Mouse (Mus musculus): Measurements from ENCODE around the gene Dnmt3a. TPM values are rescaled to one million over a fixed set of nuclear protein-coding genes. Genes with fewer than 3 reads are reported as not detected.

Gene Dnmt3a
- total and polyA plus RNA-seq, 3 experiments = 15.9 to 34.4 TPM; not detected in 1

- Histone ChIP-seq H3K27me3 (ENCODE audit: control insufficient read depth in 1 of 2, insufficient read depth in 2 of 2, low read length in 2 of 2) (no peaks in the 10 kb centered on the region), H3K4me3 (ENCODE audit: control insufficient read depth in 1 of 2, insufficient read depth in 1 of 2, low read depth in 2 of 2, low read length in 2 of 2) (no peak overlapping the region), H3K4me1 (ENCODE audit: control insufficient read depth in 1 of 2, insufficient read depth in 2 of 2, low read length in 2 of 2) (no peaks in the 10 kb centered on the region; a peak in 1 of 4 replicates), H3K9me3 (replicated peaks; ENCODE audit: insufficient read depth, low read length) (no peaks in the 10 kb centered on the region), H3K27ac (ENCODE audit: control insufficient read depth, low read depth, low read length) (no peak overlapping the region), H3K9ac (ENCODE audit: control insufficient read depth, low read depth, low read length, poor library complexity, severe bottlenecking) (no peak overlapping the region), H3K79me2 (ENCODE audit: control insufficient read depth, insufficient read depth, low read length, poor library complexity) (no peaks in the 10 kb centered on the region), H3K36me3 (ENCODE audit: control insufficient read depth in 1 of 2, insufficient read depth in 2 of 2, low read length in 2 of 2) (peaks cover 2 to 4% of the 10 kb centered on the region in 2 experiments; a peak in 3 of 4 replicates)
- TF ChIP-seq CTCF (IDR thresholded peaks at IDR 0.05 in 2 of 3, conservative IDR thresholded peaks at IDR 0.05 in 1 of 3; ENCODE audit: control insufficient read depth in 1 of 3, insufficient read depth in 1 of 3, low read depth in 2 of 3, low read length in 3 of 3, poor library complexity in 1 of 3, severe bottlenecking in 1 of 3) (peak; percentile 17 to 56 (median 40); a peak in 5 of 6 replicates), MAFK (IDR thresholded peaks at IDR 0.05; ENCODE audit: borderline replicate concordance, low read depth, low read length) (no peak), NRF1 (IDR thresholded peaks at IDR 0.05; ENCODE audit: insufficient read depth, low read depth, low read length, poor library complexity, severe bottlenecking) (no peak), JUND (IDR thresholded peaks at IDR 0.05; ENCODE audit: low read depth, low read length) (no peak), MYC (IDR thresholded peaks at IDR 0.05; ENCODE audit: low read depth, low read length) (no peak), EP300 (IDR thresholded peaks at IDR 0.05; ENCODE audit: low read depth in 1 of 2, low read length in 2 of 2) (no peak), NELFE (IDR thresholded peaks at IDR 0.05; ENCODE audit: low read depth, low read length) (no peak), ZC3H11A (IDR thresholded peaks at IDR 0.05; ENCODE audit: low read depth, low read length) (no peak), ZKSCAN1 (IDR thresholded peaks at IDR 0.05; ENCODE audit: low read depth, low read length) (peak; percentile 87; the same call in 1 of the 2 replicates), POLR2AphosphoS5 (IDR thresholded peaks at IDR 0.05; ENCODE audit: borderline replicate concordance, low read depth, low read length) (no peak), TCF12 (IDR thresholded peaks at IDR 0.05; ENCODE audit: low read depth, low read length) (no peak), CHD2 (IDR thresholded peaks at IDR 0.05; ENCODE audit: low read length) (no peak), UBTF (IDR thresholded peaks at IDR 0.05; ENCODE audit: borderline replicate concordance, insufficient read depth, low read depth, low read length) (no peak), MXI1 (IDR thresholded peaks at IDR 0.05; ENCODE audit: low read depth, low read length) (no peak), POLR2AphosphoS2 (IDR thresholded peaks at IDR 0.05; ENCODE audit: low read length) (no peak), ETS1 (IDR thresholded peaks at IDR 0.05; ENCODE audit: low read depth, low read length) (no peak), USF2 (IDR thresholded peaks at IDR 0.05; ENCODE audit: borderline replicate concordance in 1 of 2, insufficient read depth in 1 of 2, low read depth in 1 of 2, low read length in 2 of 2) (no peak), SIN3A (IDR thresholded peaks at IDR 0.05; ENCODE audit: low read length) (no peak)
- DNase-seq (ENCODE audit: low read depth, low spot score) = peak; percentile 21
Observed at GRCm38 (mm10) chr12:3871637-3872036, 65.8 kb downstream of the Dnmt3a start.

GRCm38 (mm10) chr12:3872410-3873230, 66.8 kb downstream of the Dnmt3a start:
- H3K27me3 ChIP-seq (ENCODE audit: control insufficient read depth in 1 of 2, insufficient read depth in 2 of 2, low read length in 2 of 2) = no peaks in the 10 kb centered on the region
- H3K27ac ChIP-seq (ENCODE audit: control insufficient read depth, low read depth, low read length) = no peak overlapping the region
- no peak for DNase-seq (ENCODE audit: low read depth, low spot score)
- TF ChIP-seq MXI1 (IDR thresholded peaks at IDR 0.05; ENCODE audit: low read depth, low read length) (no peak), MAFK (IDR thresholded peaks at IDR 0.05; ENCODE audit: borderline replicate concordance, low read depth, low read length) (no peak), POLR2A (IDR thresholded peaks at IDR 0.05; ENCODE audit: control insufficient read depth in 1 of 2, insufficient read depth in 1 of 2, low read depth in 1 of 2, low read length in 2 of 2, poor library complexity in 1 of 2) (no peak), HCFC1 (IDR thresholded peaks at IDR 0.05; ENCODE audit: low read depth, low read length) (no peak), MAZ (IDR thresholded peaks at IDR 0.05; ENCODE audit: low read depth, low read length) (no peak), ZC3H11A (IDR thresholded peaks at IDR 0.05; ENCODE audit: low read depth, low read length) (no peak), E2F4 (IDR thresholded peaks at IDR 0.05; ENCODE audit: borderline replicate concordance, low read depth, low read length) (no peak), NELFE (IDR thresholded peaks at IDR 0.05; ENCODE audit: low read depth, low read length) (no peak), CHD2 (IDR thresholded peaks at IDR 0.05; ENCODE audit: low read length) (no peak), TCF12 (IDR thresholded peaks at IDR 0.05; ENCODE audit: low read depth, low read length) (no peak), GATA1 (IDR thresholded peaks at IDR 0.05; ENCODE audit: low read depth, low read length) (no peak), POLR2AphosphoS2 (IDR thresholded peaks at IDR 0.05; ENCODE audit: low read length) (no peak)
- H3K9ac ChIP-seq (ENCODE audit: control insufficient read depth, low read depth, low read length, poor library complexity, severe bottlenecking) = no peak overlapping the region
- no peaks in the 10 kb centered on the region for H3K9me3 ChIP-seq (replicated peaks; ENCODE audit: insufficient read depth, low read length)
- H3K4me3 ChIP-seq (ENCODE audit: control insufficient read depth in 1 of 2, insufficient read depth in 1 of 2, low read depth in 2 of 2, low read length in 2 of 2) = no peak overlapping the region
- peaks cover 2 to 4% of the 10 kb centered on the region in 2 experiments; a peak in 3 of 4 replicates for H3K36me3 ChIP-seq (ENCODE audit: control insufficient read depth in 1 of 2, insufficient read depth in 2 of 2, low read length in 2 of 2)
- no peaks in the 10 kb centered on the region for H3K79me2 ChIP-seq (ENCODE audit: control insufficient read depth, insufficient read depth, low read length, poor library complexity)
- H3K4me1 ChIP-seq (ENCODE audit: control insufficient read depth in 1 of 2, insufficient read depth in 2 of 2, low read length in 2 of 2) = no peaks in the 10 kb centered on the region; a peak in 1 of 4 replicates

All from MEL (cell line).